Mouse (Mus musculus): Measurements from ENCODE around the gene Olfr1360.
A peak's percentile ranks its signal among the peaks of the same experiment; 100 is the strongest.
"Not testable (repeated sequence)": the region's sequence is repeated elsewhere in the genome, so short reads cannot be mapped to it uniquely, and the experiment has no call there.

- TF ChIP-seq CTCF (IDR thresholded peaks at IDR 0.05; ENCODE audit: low read depth) = not testable (repeated sequence)
- TF ChIP-seq EP300 (IDR thresholded peaks at IDR 0.05; ENCODE audit: low read depth) = peak; percentile 61
Measured at GRCm38 (mm10) chr13:21717397-21718357, 40.5 kb upstream of the Olfr1360 start, which contains the start of gene Hist1h3h.

Data from liver, embryonic 14.5 days (tissue).